Mouse (Mus musculus) forebrain, embryonic 15.5 days (tissue): ENCODE results near the gene Mbl1. TPM values are rescaled to one million over a fixed set of nuclear protein-coding genes. Genes with fewer than 3 reads are reported as not detected.

Experiments
- ATAC-seq: fragments of 200-750 bp; cut with Nextera tagmentation; replicated peaks from 2 replicates; pipeline ENCODE4 v1.8.0; 2017; ENCODE audit warnings: mild to moderate bottlenecking, moderate TSS enrichment, moderate library complexity
- H3K27ac ChIP-seq: fragments of 300-500 bp; sonication (generic); replicated peaks from 2 replicates; pipeline ENCODE4 v1.5.1; 2015; ENCODE audit warnings: mild to moderate bottlenecking, inconsistent platforms
- H3K27me3 ChIP-seq: fragments of 300-500 bp; sonication (generic); 2 replicates; pipeline ENCODE4 v1.6.1; 2015; ENCODE audit warnings: inconsistent platforms
- H3K36me3 ChIP-seq: fragments of 300-500 bp; sonication (generic); 2 replicates; pipeline ENCODE4 v1.6.1; 2015; ENCODE audit warnings: mild to moderate bottlenecking, inconsistent platforms
- H3K4me1 ChIP-seq: fragments of 300-500 bp; sonication (generic); 2 replicates; pipeline ENCODE4 v1.6.1; 2015; ENCODE audit warnings: inconsistent platforms
- H3K4me2 ChIP-seq: fragments of 300-500 bp; sonication (generic); replicated peaks from 2 replicates; pipeline ENCODE4 v1.6.1; 2015; ENCODE audit warnings: mild to moderate bottlenecking, inconsistent platforms
- H3K4me3 ChIP-seq: fragments of 300-500 bp; sonication (generic); 2 replicates; pipeline ENCODE4 v1.5.1; 2015; ENCODE audit warnings: mild to moderate bottlenecking, inconsistent platforms
- H3K9ac ChIP-seq: fragments of 300-500 bp; sonication (generic); replicated peaks from 2 replicates; pipeline ENCODE4 v1.6.1; 2015; ENCODE audit warnings: mild to moderate bottlenecking, inconsistent platforms
- H3K9me3 ChIP-seq: fragments of 300-500 bp; sonication (generic); 2 replicates; pipeline ENCODE4 v1.6.1; 2016; ENCODE audit warnings: inconsistent platforms
- WGBS: fragments of 180-500 bp; shearing (Covaris S2); methylation state at CpG from one replicate; pipeline ENCODE4 v1.1.7; 2015; ENCODE audit warnings: mixed read lengths; 5-methylcytosine and 5-hydroxymethylcytosine counted together
- polyA plus RNA-seq: library from polyadenylated mRNA; unstranded; fragments of >200 nt; fragmentation: Nextera tagmentation; extraction: Ambion mirVana; gene quantifications from 2 replicates; pipeline ENCODE4 v1.2.1, GENCODE M21; 2015

The Mbl1 gene
- not detected in 2 replicates for polyA plus RNA-seq

GRCm38 (mm10) chr14:41151220-41151898 is at the start of gene Mbl1:
Gene Mbl1, plus strand, starts transcription at chr14:41151458.
- 91% methylated on average over 7 of the region's 7 CpGs for WGBS
- no peaks in the 10 kb centered on the region for H3K9me3 ChIP-seq
- no peaks in the 10 kb centered on the region for H3K27me3 ChIP-seq
- no peaks in the 10 kb centered on the region for H3K36me3 ChIP-seq
- no peak for ATAC-seq
- no peak within 1 kb of the TSS for H3K27ac ChIP-seq
- H3K4me2 ChIP-seq, result no peak within 1 kb of the TSS
- no peak within 1 kb of the TSS for H3K9ac ChIP-seq
- no peak within 1 kb of the TSS for H3K4me3 ChIP-seq
- no peaks in the 10 kb centered on the region for H3K4me1 ChIP-seq

GRCm38 (mm10) chr14:41102269-41102668 is 49.0 kb upstream of the Mbl1 start:
- H3K4me2 ChIP-seq, result no peak overlapping the region
- no peaks in the 10 kb centered on the region for H3K36me3 ChIP-seq
- H3K9me3 ChIP-seq, result no peaks in the 10 kb centered on the region
- no peaks in the 10 kb centered on the region for H3K27me3 ChIP-seq
- H3K4me1 ChIP-seq, result no peaks in the 10 kb centered on the region
- no peak overlapping the region for H3K4me3 ChIP-seq
- H3K9ac ChIP-seq, result no peak overlapping the region
- no peak for ATAC-seq
- WGBS, result 88% methylated on average over 2 of the region's 2 CpGs
- no peak overlapping the region for H3K27ac ChIP-seq

DNA sequence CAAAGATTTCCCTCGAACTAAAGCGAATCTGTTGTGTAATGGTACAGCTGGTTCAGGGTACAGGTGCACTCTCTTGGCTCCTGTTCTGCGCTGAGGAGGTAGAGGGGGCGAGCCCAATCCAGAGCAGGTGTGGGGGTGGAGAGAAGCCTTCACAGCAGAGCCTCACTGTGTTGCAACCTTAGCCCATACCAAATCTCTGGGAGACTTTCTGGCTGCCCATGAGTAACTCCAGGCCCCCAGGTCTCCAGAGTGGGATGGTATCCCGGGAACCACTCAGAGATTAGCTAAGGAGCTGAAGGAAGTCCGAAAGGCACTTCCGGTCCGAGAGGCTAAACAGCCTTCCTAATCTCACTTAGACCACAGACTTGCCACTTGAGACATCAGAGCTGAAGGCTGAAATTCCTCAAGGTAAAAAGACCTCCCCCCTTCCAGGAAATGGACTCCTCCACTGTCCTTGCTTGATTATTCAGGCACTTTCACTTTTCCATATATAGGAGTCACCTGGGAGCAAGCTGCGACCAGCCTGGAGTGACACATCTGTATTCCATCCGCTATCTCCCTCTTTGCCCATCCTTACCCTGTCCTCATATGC is 46.3 kb upstream of the Mbl1 start, which contains the start of gene Mat1a:
Gene Mat1a, plus strand, starts transcription at position 183 of the 592 bp plus-strand sequence.
- H3K4me3 ChIP-seq, result no peak within 1 kb of the TSS
- H3K4me2 ChIP-seq, result no peak within 1 kb of the TSS
- WGBS, result 76% methylated on average over 10 of the region's 10 CpGs
- H3K4me1 ChIP-seq, result no peaks in the 10 kb centered on the region
- no peak within 1 kb of the TSS for H3K9ac ChIP-seq
- H3K27ac ChIP-seq, result no peak within 1 kb of the TSS
- H3K27me3 ChIP-seq, result no peaks in the 10 kb centered on the region
- no peak for ATAC-seq
- H3K9me3 ChIP-seq, result no peaks in the 10 kb centered on the region
- no peaks in the 10 kb centered on the region for H3K36me3 ChIP-seq

- WGBS, result 86% methylated on average over 7 of the region's 7 CpGs
- Histone ChIP-seq H3K27ac (no peak overlapping the region), H3K4me3 (no peak overlapping the region), H3K9ac (no peak overlapping the region), H3K27me3 (no peaks in the 10 kb centered on the region), H3K36me3 (no peaks in the 10 kb centered on the region), H3K4me2 (no peak overlapping the region), H3K4me1 (no peaks in the 10 kb centered on the region), H3K9me3 (no peaks in the 10 kb centered on the region)
- ATAC-seq, result no peak
Observed at GRCm38 (mm10) chr14:41111031-41111668, 40.1 kb upstream of the Mbl1 start.

GRCm38 (mm10) chr14:41112944-41113343 is 38.3 kb upstream of the Mbl1 start:
- Histone ChIP-seq H3K9me3 (no peaks in the 10 kb centered on the region), H3K4me2 (no peak overlapping the region), H3K4me1 (no peaks in the 10 kb centered on the region), H3K4me3 (no peak overlapping the region), H3K36me3 (no peaks in the 10 kb centered on the region), H3K27me3 (no peaks in the 10 kb centered on the region), H3K27ac (no peak overlapping the region), H3K9ac (no peak overlapping the region)
- ATAC-seq, result no peak
- 80% methylated on average over 4 of the region's 4 CpGs for WGBS

DNA sequence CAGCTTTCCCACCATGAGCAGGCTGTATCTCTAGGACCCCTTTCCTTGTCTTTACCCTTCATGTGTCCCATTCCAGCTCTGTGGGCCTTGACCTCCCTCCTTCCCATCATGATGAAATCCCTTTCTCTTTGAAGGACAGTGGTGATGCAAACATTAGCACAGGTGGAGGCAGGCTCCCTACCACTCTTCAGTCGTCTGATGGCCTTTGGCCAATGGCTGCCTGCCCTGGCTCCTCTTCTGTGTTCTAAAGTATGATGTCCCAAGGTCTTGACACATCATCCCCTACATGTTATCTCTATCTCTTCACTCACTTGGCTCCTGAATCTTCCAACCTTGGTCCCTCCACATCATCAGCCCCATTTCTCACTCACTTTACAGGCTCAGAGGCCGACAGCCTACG is 35.0 kb upstream of the Mbl1 start:
- Histone ChIP-seq H3K4me1 (no peaks in the 10 kb centered on the region), H3K27ac (no peak overlapping the region), H3K27me3 (no peaks in the 10 kb centered on the region), H3K4me2 (no peak overlapping the region), H3K9ac (no peak overlapping the region), H3K36me3 (no peaks in the 10 kb centered on the region), H3K4me3 (no peak overlapping the region), H3K9me3 (no peaks in the 10 kb centered on the region)
- ATAC-seq, result no peak
- WGBS, result 84% methylated on average over 3 of the region's 3 CpGs

- no peak for ATAC-seq
- Histone ChIP-seq H3K4me3 (no peak overlapping the region), H3K4me2 (no peak overlapping the region), H3K9ac (no peak overlapping the region), H3K4me1 (no peaks in the 10 kb centered on the region), H3K27ac (no peak overlapping the region), H3K27me3 (no peaks in the 10 kb centered on the region), H3K36me3 (no peaks in the 10 kb centered on the region), H3K9me3 (no peaks in the 10 kb centered on the region)
- WGBS, result 89% methylated on average over 5 of the region's 5 CpGs
Observed at GRCm38 (mm10) chr14:41124683-41125082, 26.6 kb upstream of the Mbl1 start.

DNA sequence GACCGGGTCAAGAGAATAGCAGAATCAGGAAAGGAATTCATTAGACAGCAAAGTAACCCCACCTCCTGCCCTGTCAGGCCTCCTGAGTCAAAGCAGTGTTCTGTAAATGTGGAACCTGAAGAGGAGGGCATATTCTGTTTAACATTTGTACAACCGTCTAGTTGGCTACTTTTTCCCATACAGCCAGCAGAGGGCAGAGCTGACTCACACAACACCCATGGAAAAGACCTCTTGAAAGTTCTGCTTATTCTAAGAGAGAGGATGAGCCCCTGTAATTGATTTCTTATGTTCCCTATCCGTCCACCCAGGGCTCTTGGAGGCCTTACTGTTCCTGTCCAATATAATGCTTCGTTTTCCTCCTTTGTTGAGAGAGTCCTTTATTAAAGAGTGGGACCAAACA is 23.3 kb upstream of the Mbl1 start:
- Histone ChIP-seq H3K27me3 (no peaks in the 10 kb centered on the region), H3K4me3 (no peak overlapping the region), H3K9ac (no peak overlapping the region), H3K4me2 (no peak overlapping the region), H3K4me1 (no peaks in the 10 kb centered on the region), H3K9me3 (no peaks in the 10 kb centered on the region), H3K27ac (no peak overlapping the region), H3K36me3 (no peaks in the 10 kb centered on the region)
- ATAC-seq, result 0 out of 2 replicates have a peak, but pooled peaks have one; percentile 58
- WGBS, result 16% methylated on average over 4 of the region's 4 CpGs

DNA sequence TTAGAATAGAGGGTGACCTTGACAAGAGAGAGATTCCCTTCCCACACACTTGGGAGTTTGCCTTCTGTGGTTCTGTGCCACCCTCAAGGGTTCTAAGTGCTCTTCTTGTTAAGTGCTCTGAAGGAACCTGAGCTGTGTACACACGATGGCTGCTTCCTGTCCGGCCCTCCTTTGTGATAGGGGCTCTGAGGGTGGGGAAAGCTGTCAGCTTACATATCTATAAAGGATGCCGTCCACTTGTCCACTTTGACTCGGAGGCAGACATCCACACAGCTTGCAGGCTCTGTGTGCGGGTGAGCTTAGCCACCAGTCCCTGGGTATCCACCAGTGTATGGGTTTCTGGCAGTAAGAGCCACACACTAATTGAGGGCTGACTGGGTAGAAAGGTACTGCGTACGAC is 19.7 kb upstream of the Mbl1 start, which contains the start of gene Sftpa1:
Gene Sftpa1, plus strand, starts transcription at position 243 of the 400 bp plus-strand sequence.
- H3K27me3 ChIP-seq, result no peaks in the 10 kb centered on the region
- no peaks in the 10 kb centered on the region for H3K36me3 ChIP-seq
- H3K4me1 ChIP-seq, result no peaks in the 10 kb centered on the region
- no peak for ATAC-seq
- WGBS, result 88% methylated on average over 7 of the region's 7 CpGs
- no peak within 1 kb of the TSS for H3K27ac ChIP-seq
- no peaks in the 10 kb centered on the region for H3K9me3 ChIP-seq
- no peak within 1 kb of the TSS for H3K9ac ChIP-seq
- H3K4me2 ChIP-seq, result no peak within 1 kb of the TSS
- no peak within 1 kb of the TSS for H3K4me3 ChIP-seq

- no peaks in the 10 kb centered on the region for H3K9me3 ChIP-seq
- no peak overlapping the region for H3K9ac ChIP-seq
- no peaks in the 10 kb centered on the region for H3K27me3 ChIP-seq
- no peak overlapping the region for H3K4me2 ChIP-seq
- no peak overlapping the region for H3K27ac ChIP-seq
- H3K4me1 ChIP-seq, result no peaks in the 10 kb centered on the region
- H3K36me3 ChIP-seq, result no peaks in the 10 kb centered on the region
- no peak overlapping the region for H3K4me3 ChIP-seq
- no peak for ATAC-seq
Observed at GRCm38 (mm10) chr14:41137006-41137405, 14.3 kb upstream of the Mbl1 start.

DNA sequence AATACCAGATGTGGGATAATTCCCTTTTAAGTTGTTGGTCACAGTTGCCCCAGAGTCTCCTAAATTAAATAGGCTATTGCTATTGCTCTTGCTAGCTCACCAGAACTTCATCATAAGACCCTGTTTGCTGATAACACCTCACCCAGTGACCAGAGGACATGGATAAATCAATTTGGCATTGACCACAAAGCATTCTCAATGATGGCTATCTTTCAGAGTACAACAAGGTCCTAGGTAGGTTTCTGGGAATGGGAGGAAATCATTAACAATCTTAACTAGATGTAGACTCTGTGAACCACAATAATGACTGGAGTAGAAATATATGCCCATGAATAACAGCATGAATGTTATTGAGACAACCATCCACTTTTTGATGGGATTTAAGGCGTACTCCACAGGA is 10.6 kb upstream of the Mbl1 start:
- no peaks in the 10 kb centered on the region for H3K36me3 ChIP-seq
- no peak for ATAC-seq
- 94% methylated on average over 1 of the region's 1 CpGs for WGBS

DNA sequence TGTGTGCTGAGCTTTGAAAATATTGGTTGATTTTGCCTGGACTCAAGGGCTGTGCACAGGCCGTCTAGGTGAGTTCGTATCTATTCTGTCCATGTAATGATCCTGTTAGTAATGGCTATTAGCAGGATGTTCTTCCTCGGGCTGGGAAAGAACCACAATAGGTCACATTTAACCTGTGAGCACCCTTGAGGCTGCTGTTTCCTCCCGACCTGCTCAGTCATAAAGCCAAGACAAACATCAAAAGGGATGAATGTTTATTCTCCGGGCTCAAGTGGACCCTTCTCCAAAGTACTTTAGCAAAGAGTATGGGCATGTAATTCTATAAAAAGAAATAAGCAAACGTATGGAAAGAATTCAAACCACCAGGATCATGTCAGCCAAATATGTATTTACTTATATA is 5.2 kb upstream of the Mbl1 start:
- no peak overlapping the region for H3K27ac ChIP-seq
- no peak overlapping the region for H3K9ac ChIP-seq
- 77% methylated on average over 6 of the region's 6 CpGs for WGBS

More for the DNA sequence above, 10.6 kb upstream of the Mbl1 start:
- Histone ChIP-seq H3K9ac (no peak overlapping the region), H3K9me3 (no peaks in the 10 kb centered on the region), H3K4me1 (no peaks in the 10 kb centered on the region), H3K27me3 (no peaks in the 10 kb centered on the region), H3K27ac (no peak overlapping the region), H3K4me2 (no peak overlapping the region), H3K4me3 (no peak overlapping the region)

More for the DNA sequence above, 5.2 kb upstream of the Mbl1 start:
- Histone ChIP-seq H3K27me3 (no peaks in the 10 kb centered on the region), H3K9me3 (no peaks in the 10 kb centered on the region), H3K4me1 (no peaks in the 10 kb centered on the region), H3K4me3 (no peak overlapping the region), H3K4me2 (no peak overlapping the region), H3K36me3 (no peaks in the 10 kb centered on the region)
- no peak for ATAC-seq
